Mouse (Mus musculus) midbrain, embryonic 12.5 days (tissue): ENCODE results near the gene Slc9a3r1. TPM values are rescaled to one million over a fixed set of nuclear protein-coding genes. Genes with fewer than 3 reads are reported as not detected.

Experiments used
- ATAC-seq: fragments of 200-750 bp; cut with Nextera tagmentation; 2 replicates; pipeline ENCODE4 v1.8.0; 2017; ENCODE audit warnings: low read depth, moderate TSS enrichment, moderate library complexity; ENCODE audit not compliant: low FRiP score
- H3K27ac ChIP-seq: fragments of 300-500 bp; sonication (generic); replicated peaks from 2 replicates; pipeline ENCODE4 v1.5.1; 2016; ENCODE audit warnings: mild to moderate bottlenecking
- H3K27me3 ChIP-seq: fragments of 300-500 bp; sonication (generic); 2 replicates; pipeline ENCODE4 v1.6.1; 2016; ENCODE audit warnings: mild to moderate bottlenecking
- H3K36me3 ChIP-seq: fragments of 300-500 bp; sonication (generic); 2 replicates; pipeline ENCODE4 v1.6.1; 2016
- H3K4me1 ChIP-seq: fragments of 300-500 bp; sonication (generic); 2 replicates; pipeline ENCODE4 v1.6.1; 2016
- H3K4me2 ChIP-seq: fragments of 300-500 bp; sonication (generic); replicated peaks from 2 replicates; pipeline ENCODE4 v1.6.1; 2016; ENCODE audit warnings: mild to moderate bottlenecking, moderate library complexity
- H3K4me3 ChIP-seq: fragments of 300-500 bp; sonication (generic); 2 replicates; pipeline ENCODE4 v1.5.1; 2016; ENCODE audit warnings: mild to moderate bottlenecking
- H3K9ac ChIP-seq: fragments of 300-500 bp; sonication (generic); replicated peaks from 2 replicates; pipeline ENCODE4 v1.6.1; 2016; ENCODE audit warnings: mild to moderate bottlenecking, moderate library complexity
- H3K9me3 ChIP-seq: fragments of 300-500 bp; sonication (generic); 2 replicates; pipeline ENCODE4 v1.6.1; 2016; ENCODE audit warnings: mild to moderate bottlenecking
- WGBS: fragments of 180-500 bp; shearing (Covaris S2); methylation state at CpG from one replicate; pipeline ENCODE4 v1.1.7; 2016; 5-methylcytosine and 5-hydroxymethylcytosine counted together
- polyA plus RNA-seq: library from polyadenylated mRNA; unstranded; fragments of >200 nt; fragmentation: Nextera tagmentation; extraction: Ambion mirVana; gene quantifications from 2 replicates; pipeline ENCODE4 v1.2.1, GENCODE M21; 2016

Slc9a3r1 gene
- polyA plus RNA-seq, 1 experiment from 2014 or later = 34.3 TPM

DNA sequence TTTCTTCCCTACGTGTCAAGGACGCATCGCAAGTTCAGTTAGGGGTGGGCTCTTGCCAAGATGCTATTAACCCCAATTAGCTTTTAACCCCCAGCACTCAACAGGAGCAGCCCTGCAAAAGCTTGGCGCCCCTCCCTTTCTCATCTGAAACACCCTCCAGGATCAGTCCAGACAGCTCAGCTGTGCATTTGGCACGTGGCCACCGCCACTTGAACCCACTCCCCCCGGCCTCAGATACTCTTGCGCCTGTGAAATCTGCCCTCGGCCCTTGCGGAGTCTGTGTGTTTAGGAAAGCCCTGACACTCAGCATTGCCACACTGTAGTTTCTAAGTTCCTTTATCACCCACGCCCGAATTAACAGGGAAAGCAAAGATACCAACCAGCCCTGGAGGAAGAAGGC is 58.9 kb downstream of the Slc9a3r1 start:
- Histone ChIP-seq H3K36me3 (peaks cover 3% of the 10 kb centered on the region; the same call in 1 of the 2 replicates), H3K4me2 (no peak overlapping the region), H3K27me3 (no peaks in the 10 kb centered on the region), H3K27ac (no peak overlapping the region), H3K9ac (no peak overlapping the region), H3K4me1 (peaks cover 33% of the 10 kb centered on the region), H3K9me3 (no peaks in the 10 kb centered on the region), H3K4me3 (no peak overlapping the region)
- WGBS = 72% methylated on average over 12 of the region's 12 CpGs
- ATAC-seq = no peak

DNA sequence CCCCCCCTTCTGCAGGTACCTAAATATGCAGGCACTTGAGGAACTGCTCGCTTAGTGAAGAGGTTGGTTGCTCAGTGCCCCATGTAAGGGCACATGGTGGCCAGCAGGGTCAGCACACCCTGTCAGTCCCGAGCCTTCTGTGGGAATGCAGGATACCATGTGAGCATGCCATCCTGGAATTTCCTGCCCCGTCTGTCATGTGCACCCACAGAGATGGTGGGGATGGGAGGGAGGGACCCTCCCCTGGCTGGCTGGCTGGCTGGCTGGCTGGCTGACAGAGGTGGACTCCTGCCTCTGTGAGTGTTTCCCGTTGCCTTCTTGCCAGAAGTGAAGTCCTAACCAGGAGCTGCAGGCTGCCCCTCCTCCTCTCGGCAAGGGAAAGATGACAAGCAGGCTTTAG is 59.4 kb downstream of the Slc9a3r1 start:
- Histone ChIP-seq H3K27me3 (no peaks in the 10 kb centered on the region), H3K4me3 (no peak overlapping the region), H3K27ac (no peak overlapping the region), H3K4me1 (peaks cover 38% of the 10 kb centered on the region), H3K9me3 (no peaks in the 10 kb centered on the region), H3K4me2 (no peak overlapping the region), H3K9ac (no peak overlapping the region), H3K36me3 (peaks cover 3% of the 10 kb centered on the region; the same call in 1 of the 2 replicates)
- ATAC-seq = no peak
- 48% methylated on average over 5 of the region's 5 CpGs for WGBS

DNA sequence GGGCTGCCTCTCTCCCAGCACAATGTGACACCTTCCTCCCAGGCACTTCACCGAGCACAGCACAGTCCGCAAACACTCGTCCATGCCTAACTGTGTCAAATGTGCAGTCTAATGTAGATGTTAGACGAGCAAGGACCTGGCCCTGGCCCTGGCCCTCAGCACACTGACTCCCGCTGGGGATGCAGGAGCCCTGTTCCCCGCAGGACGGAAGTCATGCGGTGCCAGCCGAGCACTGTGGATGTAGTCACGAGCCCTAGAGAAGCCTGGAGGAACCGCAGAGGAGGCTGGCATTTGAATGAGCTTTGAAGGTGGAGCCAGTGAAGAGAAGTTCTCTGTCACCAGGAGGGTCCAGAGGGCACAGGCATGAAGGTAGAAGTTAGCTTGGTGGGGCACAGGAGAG is 60.3 kb downstream of the Slc9a3r1 start:
- Histone ChIP-seq H3K27ac (no peak overlapping the region), H3K27me3 (peaks cover 6% of the 10 kb centered on the region; the same call in 1 of the 2 replicates), H3K9me3 (no peaks in the 10 kb centered on the region), H3K4me2 (no peak overlapping the region), H3K4me1 (peaks cover 47% of the 10 kb centered on the region), H3K36me3 (peaks cover 3% of the 10 kb centered on the region; the same call in 1 of the 2 replicates), H3K9ac (peak overlapping the region; percentile 31; the same call in 1 of the 2 replicates), H3K4me3 (no peak overlapping the region)
- WGBS = 75% methylated on average over 11 of the region's 11 CpGs
- no peak for ATAC-seq

DNA sequence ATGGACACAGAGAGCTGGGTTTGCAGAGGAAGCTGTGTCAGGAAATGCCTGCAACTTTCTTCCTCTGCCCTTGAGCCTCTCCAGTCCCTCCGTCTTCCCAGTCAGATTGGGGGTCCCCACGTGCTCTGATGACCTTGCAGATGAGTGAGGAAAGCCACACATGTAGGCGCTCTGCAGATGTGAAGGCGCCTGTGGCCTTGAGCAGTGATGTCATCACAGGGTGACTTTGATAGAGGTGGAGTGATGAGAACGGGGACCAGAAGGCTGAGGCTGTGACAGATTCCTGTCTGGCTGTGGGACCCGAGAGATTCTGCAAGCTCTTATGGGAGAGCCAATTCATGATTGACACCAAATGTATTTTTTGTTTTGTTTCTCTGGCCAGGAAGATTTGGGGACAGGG is 60.7 kb downstream of the Slc9a3r1 start:
- Histone ChIP-seq H3K9ac (no peak overlapping the region), H3K27me3 (peaks cover 11% of the 10 kb centered on the region), H3K27ac (no peak overlapping the region), H3K9me3 (no peaks in the 10 kb centered on the region), H3K4me3 (no peak overlapping the region), H3K4me1 (peaks cover 49% of the 10 kb centered on the region), H3K36me3 (peaks cover 3% of the 10 kb centered on the region; the same call in 1 of the 2 replicates), H3K4me2 (no peak overlapping the region)
- 76% methylated on average over 6 of the region's 6 CpGs for WGBS
- no peak for ATAC-seq

DNA sequence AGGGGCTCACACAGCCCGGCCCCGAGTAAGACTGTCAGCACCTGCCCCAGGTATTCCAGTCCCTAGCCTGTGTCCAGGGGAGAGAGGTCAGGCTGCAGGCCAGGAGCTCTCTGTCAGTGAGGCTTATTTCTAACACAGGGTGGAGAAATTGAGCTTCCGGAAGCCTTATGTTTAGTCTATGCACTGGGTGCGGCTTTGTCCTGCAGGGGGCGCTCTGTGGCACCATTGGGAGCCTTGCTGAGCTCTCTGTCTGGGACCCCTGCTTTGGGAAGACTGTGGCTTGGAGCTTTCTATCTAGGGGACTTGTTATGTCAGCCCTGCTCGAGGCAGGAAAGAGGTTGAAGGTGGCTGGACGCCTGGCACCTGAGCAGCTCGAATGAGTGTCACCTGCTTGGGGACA is 61.7 kb downstream of the Slc9a3r1 start:
- Histone ChIP-seq H3K36me3 (peaks cover 3% of the 10 kb centered on the region; the same call in 1 of the 2 replicates), H3K4me2 (no peak overlapping the region), H3K27ac (no peak overlapping the region), H3K4me3 (no peak overlapping the region), H3K4me1 (peaks cover 59% of the 10 kb centered on the region), H3K27me3 (peaks cover 20% of the 10 kb centered on the region), H3K9ac (no peak overlapping the region), H3K9me3 (no peaks in the 10 kb centered on the region)
- 46% methylated on average over 8 of the region's 8 CpGs for WGBS
- no peak for ATAC-seq

DNA sequence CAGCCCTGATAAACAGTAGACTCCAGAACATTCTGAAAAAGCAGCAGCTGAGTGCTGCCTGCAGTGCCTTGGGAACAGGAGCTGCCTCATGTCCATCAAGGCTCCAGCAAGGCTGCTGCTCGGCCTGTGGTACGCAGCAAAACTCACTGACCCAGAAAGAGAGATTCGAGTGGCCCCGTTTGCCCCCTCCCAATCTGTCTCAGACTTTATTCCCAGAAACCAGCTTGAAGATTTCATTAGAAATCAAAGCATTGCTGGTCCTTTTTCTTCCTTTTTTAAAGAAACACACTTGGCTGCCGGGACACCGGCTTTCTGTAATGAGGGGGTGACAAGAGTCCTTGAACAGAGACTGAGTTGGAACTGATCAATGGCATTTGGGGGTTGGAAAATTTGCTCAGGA is 62.2 kb downstream of the Slc9a3r1 start:
- H3K9ac ChIP-seq = no peak overlapping the region
- H3K4me1 ChIP-seq = peaks cover 60% of the 10 kb centered on the region
- WGBS = 62% methylated on average over 6 of the region's 6 CpGs
- no peak overlapping the region for H3K27ac ChIP-seq
- no peak overlapping the region for H3K4me2 ChIP-seq
- no peak for ATAC-seq
- no peaks in the 10 kb centered on the region for H3K9me3 ChIP-seq
- no peak overlapping the region for H3K4me3 ChIP-seq
- peaks cover 20% of the 10 kb centered on the region for H3K27me3 ChIP-seq
- H3K36me3 ChIP-seq = peaks cover under 1% of the 10 kb centered on the region; the same call in 1 of the 2 replicates

DNA sequence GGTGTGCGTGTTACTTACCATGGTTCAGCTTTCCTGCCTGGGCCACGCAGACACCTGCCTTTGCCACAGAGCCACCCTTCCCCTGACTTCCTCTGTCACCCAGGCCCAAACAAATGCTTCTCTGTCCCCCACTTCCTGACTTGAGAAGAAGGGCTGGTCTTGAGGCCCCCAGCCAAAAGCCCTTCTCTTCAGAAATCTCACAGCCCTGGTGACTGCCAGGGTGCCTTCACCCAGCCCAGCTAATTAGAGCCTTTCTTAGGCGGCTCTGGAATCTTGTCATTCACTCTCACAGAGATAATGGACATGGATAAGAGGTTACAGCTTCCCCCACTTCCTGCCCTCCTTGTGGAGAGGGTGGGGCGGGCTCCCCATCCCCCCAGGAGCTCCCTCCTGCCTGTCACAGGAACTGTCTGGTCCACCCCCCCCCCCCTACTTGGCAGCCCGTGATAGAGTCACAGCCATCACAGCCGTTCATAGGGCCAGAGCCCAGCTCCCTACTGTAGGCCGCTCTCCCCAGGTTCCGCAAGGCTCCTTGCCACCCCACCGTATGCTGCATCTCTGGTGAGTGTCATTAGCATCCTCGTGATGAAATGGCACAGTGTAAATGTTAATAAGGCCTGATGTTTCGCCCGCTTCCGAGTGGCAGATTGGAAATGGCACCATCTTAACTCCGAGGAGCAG is 63.8 kb downstream of the Slc9a3r1 start:
- peak; percentile 61 for ATAC-seq

DNA sequence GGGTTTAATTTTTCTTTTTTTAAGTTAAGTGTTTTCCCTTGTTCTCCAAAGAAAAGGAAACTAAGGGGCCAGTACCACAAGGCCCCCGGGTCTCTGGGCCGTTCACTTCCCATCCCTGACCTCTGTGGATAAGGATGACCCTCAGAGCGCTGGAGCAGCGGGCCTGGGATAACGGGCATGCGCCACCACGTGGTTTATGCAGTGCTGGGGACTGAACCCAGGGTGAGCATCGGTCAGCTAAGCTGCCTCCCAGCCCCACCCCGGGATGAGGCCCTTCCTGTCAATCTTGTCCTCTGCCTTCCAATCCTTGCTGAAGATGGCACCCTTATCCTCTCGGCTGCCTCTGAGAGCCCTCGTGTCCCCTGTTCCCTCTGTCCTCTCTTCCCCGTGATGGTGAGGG is 64.5 kb downstream of the Slc9a3r1 start:
- Histone ChIP-seq H3K4me2 (no peak overlapping the region), H3K36me3 (no peaks in the 10 kb centered on the region), H3K9me3 (no peaks in the 10 kb centered on the region), H3K27me3 (peaks cover 20% of the 10 kb centered on the region), H3K4me1 (peaks cover 66% of the 10 kb centered on the region), H3K4me3 (no peak overlapping the region), H3K9ac (peak overlapping the region; percentile 31; the same call in 1 of the 2 replicates), H3K27ac (no peak overlapping the region; the same call in 1 of the 2 replicates)
- 13% methylated on average over 12 of the region's 12 CpGs for WGBS
- no peak for ATAC-seq

More for the DNA sequence above, 63.8 kb downstream of the Slc9a3r1 start:
- no peak overlapping the region; the same call in 1 of the 2 replicates for H3K4me2 ChIP-seq
- no peak overlapping the region for H3K4me3 ChIP-seq
- WGBS = 40% methylated on average over 13 of the region's 14 CpGs
- peak overlapping the region; percentile 52; the same call in 1 of the 2 replicates for H3K27ac ChIP-seq
- peaks cover 20% of the 10 kb centered on the region for H3K27me3 ChIP-seq
- H3K9me3 ChIP-seq = no peaks in the 10 kb centered on the region
- no peaks in the 10 kb centered on the region for H3K36me3 ChIP-seq
- peaks cover 66% of the 10 kb centered on the region for H3K4me1 ChIP-seq
- 0 out of 2 replicates have a peak overlapping the region, but pooled peaks have one; percentile 6 for H3K9ac ChIP-seq

DNA sequence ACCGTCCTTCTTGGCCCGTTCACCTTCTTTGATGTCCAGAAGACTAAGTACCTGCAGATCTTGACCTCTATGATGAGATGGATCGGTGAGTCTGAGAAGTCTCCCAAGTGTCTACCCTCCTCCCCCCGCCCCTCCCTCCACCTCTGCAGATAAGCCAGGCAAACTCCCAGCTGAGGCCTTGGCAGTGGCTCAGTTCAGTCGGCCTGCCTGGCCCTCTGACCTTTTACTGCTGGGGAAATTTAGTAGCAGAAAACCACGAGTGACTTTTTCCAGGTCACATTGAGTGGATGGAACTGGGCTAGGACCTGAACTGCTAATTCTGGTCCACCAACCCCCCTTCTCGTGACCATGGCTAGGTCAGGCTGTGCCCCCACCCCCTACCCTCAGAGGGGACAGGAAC is 65.3 kb downstream of the Slc9a3r1 start:
- Histone ChIP-seq H3K4me1 (peaks cover 74% of the 10 kb centered on the region), H3K27ac (no peak overlapping the region), H3K9me3 (no peaks in the 10 kb centered on the region), H3K4me3 (no peak overlapping the region), H3K36me3 (no peaks in the 10 kb centered on the region), H3K9ac (no peak overlapping the region), H3K4me2 (no peak overlapping the region), H3K27me3 (peaks cover 20% of the 10 kb centered on the region)
- ATAC-seq = no peak
- WGBS = 60% methylated on average over 7 of the region's 7 CpGs

DNA sequence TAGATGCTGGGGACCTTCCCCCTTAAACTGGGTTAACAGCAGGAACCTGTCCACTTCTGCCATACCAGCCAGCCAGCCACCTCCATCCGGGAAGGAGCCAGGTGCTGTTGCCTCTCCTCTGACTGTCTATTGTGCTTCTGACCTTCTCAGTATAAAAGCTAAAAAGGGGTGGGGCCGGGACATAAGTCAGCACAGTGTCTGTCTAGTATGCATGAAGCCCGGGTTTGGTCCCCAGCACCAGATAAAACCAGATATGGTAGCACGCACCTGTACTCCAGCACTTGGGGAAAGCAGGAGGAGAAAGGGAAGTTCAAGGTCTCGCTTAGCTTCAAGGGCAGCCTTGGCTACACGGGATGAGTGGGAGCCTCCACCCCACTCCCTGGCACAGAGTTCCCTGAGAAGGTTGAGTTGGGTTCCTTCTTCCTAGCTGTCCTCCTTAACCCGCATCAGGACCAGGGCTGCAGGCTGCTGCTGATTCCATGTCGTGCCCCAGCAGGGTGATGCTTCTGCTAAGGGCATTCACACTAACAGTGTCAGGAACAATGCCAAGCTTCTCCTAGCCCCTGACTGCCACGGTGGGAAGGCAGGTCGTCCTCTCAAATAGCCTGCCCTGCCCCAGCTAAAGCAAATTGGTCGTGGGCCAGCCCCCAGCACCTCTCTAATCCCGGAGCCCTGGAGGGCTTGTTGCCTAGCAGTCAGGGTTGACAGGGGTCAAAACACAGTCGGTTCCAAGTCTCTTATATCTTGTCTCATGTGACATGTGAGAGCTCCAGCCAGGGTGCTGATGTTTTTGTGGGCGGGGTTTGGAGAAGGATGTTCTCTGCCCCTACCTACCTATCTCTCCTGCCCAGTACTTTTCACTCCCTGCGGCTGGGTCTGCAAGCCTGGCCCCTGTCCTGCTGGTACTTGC is 66.1 kb downstream of the Slc9a3r1 start:
- H3K36me3 ChIP-seq = no peaks in the 10 kb centered on the region
- H3K9me3 ChIP-seq = no peaks in the 10 kb centered on the region
- no peak overlapping the region for H3K27ac ChIP-seq
- peaks cover 20% of the 10 kb centered on the region for H3K27me3 ChIP-seq
- no peak overlapping the region for H3K4me3 ChIP-seq
- H3K9ac ChIP-seq = no peak overlapping the region
- 45% methylated on average over 15 of the region's 15 CpGs for WGBS
- H3K4me1 ChIP-seq = peaks cover 82% of the 10 kb centered on the region
- no peak for ATAC-seq
- H3K4me2 ChIP-seq = no peak overlapping the region
